Mouse (Mus musculus) neural tube, embryonic 13.5 days (tissue): ENCODE measurements around the gene Git2. TPM values are rescaled to one million over a fixed set of nuclear protein-coding genes. Genes with fewer than 3 reads are reported as not detected.
A peak's percentile ranks its signal among the peaks of the same experiment; 100 is the strongest.

Experiments
- ATAC-seq: fragments of 200-750 bp; cut with Nextera tagmentation; 2 replicates; pipeline ENCODE4 v1.8.0; 2017; ENCODE audit warnings: low read depth, mild to moderate bottlenecking, moderate TSS enrichment, moderate library complexity
- H3K27ac ChIP-seq: fragments of 300-500 bp; sonication (generic); replicated peaks from 2 replicates; pipeline ENCODE4 v1.5.1; 2015; ENCODE audit warnings: moderate library complexity, mild to moderate bottlenecking, inconsistent platforms
- H3K27me3 ChIP-seq: fragments of 300-500 bp; sonication (generic); 2 replicates; pipeline ENCODE4 v1.6.1; 2015; ENCODE audit warnings: mild to moderate bottlenecking, inconsistent platforms
- H3K36me3 ChIP-seq: fragments of 300-500 bp; sonication (generic); 2 replicates; pipeline ENCODE4 v1.6.1; 2015; ENCODE audit warnings: mild to moderate bottlenecking, inconsistent platforms
- H3K4me1 ChIP-seq: fragments of 300-500 bp; sonication (generic); replicated peaks from 2 replicates; pipeline ENCODE4 v1.6.1; 2015; ENCODE audit warnings: inconsistent platforms
- H3K4me2 ChIP-seq: fragments of 300-500 bp; sonication (generic); 2 replicates; pipeline ENCODE4 v1.6.1; 2015; ENCODE audit warnings: inconsistent platforms, mild to moderate bottlenecking, moderate library complexity
- H3K4me3 ChIP-seq: fragments of 300-500 bp; sonication (generic); 2 replicates; pipeline ENCODE4 v1.5.1; 2015; ENCODE audit warnings: mild to moderate bottlenecking, inconsistent platforms
- H3K9ac ChIP-seq: fragments of 300-500 bp; sonication (generic); 2 replicates; pipeline ENCODE4 v1.6.1; 2015; ENCODE audit warnings: moderate library complexity, mild to moderate bottlenecking, inconsistent platforms
- H3K9me3 ChIP-seq: fragments of 300-500 bp; sonication (generic); 2 replicates; pipeline ENCODE4 v1.6.1; 2016; ENCODE audit warnings: inconsistent platforms
- WGBS: fragments of 180-500 bp; shearing (Covaris S2); methylation state at CpG from one replicate; pipeline ENCODE4 v1.1.7; 2015; 5-methylcytosine and 5-hydroxymethylcytosine counted together
- polyA plus RNA-seq: library from polyadenylated mRNA; unstranded; fragments of >200 nt; fragmentation: Nextera tagmentation; extraction: Ambion mirVana; gene quantifications from 2 replicates; pipeline ENCODE4 v1.2.1, GENCODE M21; 2015

The Git2 gene
- polyA plus RNA-seq, 1 experiment from 2014 or later, result 47.5 TPM

GRCm38 (mm10) chr5:114807063-114807462 lies 31.7 kb upstream of the Git2 start:
- Histone ChIP-seq H3K36me3 (peaks cover 80% of the 10 kb centered on the region), H3K4me3 (no peak overlapping the region), H3K9me3 (no peaks in the 10 kb centered on the region), H3K4me1 (peaks cover 39% of the 10 kb centered on the region), H3K9ac (no peak overlapping the region), H3K27ac (peak overlapping the region; percentile 28; the same call in 1 of the 2 replicates), H3K27me3 (no peaks in the 10 kb centered on the region), H3K4me2 (no peak overlapping the region)
- no peak for ATAC-seq
- 51% methylated on average over 9 of the region's 9 CpGs for WGBS

DNA sequence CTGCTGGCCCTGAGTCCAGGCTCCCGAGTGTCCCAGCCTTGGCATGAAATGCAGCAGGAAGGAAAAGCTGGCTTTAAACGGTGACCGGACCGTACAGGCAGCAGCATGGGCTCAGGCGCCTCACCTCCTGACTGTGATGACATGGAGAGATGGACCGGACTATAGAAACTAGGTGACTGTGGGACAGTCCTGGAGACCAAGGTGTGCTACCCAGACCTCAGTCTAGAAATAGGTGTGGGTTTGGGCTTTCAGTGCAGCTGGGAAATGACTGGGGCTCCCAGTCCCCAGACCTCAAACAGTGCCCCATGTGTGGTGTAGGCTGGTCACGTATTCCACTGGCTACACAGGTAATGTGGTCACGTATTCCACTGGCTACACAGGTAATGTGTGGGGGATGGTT lies 31.3 kb upstream of the Git2 start:
- peak overlapping the region; percentile 56 for H3K27ac ChIP-seq
- H3K4me2 ChIP-seq, result no peak overlapping the region
- peaks cover 84% of the 10 kb centered on the region for H3K36me3 ChIP-seq
- H3K27me3 ChIP-seq, result no peaks in the 10 kb centered on the region
- no peaks in the 10 kb centered on the region for H3K9me3 ChIP-seq
- 92% methylated on average over 8 of the region's 8 CpGs for WGBS
- no peak for ATAC-seq
- H3K4me3 ChIP-seq, result no peak overlapping the region
- H3K4me1 ChIP-seq, result peaks cover 35% of the 10 kb centered on the region
- H3K9ac ChIP-seq, result no peak overlapping the region

DNA sequence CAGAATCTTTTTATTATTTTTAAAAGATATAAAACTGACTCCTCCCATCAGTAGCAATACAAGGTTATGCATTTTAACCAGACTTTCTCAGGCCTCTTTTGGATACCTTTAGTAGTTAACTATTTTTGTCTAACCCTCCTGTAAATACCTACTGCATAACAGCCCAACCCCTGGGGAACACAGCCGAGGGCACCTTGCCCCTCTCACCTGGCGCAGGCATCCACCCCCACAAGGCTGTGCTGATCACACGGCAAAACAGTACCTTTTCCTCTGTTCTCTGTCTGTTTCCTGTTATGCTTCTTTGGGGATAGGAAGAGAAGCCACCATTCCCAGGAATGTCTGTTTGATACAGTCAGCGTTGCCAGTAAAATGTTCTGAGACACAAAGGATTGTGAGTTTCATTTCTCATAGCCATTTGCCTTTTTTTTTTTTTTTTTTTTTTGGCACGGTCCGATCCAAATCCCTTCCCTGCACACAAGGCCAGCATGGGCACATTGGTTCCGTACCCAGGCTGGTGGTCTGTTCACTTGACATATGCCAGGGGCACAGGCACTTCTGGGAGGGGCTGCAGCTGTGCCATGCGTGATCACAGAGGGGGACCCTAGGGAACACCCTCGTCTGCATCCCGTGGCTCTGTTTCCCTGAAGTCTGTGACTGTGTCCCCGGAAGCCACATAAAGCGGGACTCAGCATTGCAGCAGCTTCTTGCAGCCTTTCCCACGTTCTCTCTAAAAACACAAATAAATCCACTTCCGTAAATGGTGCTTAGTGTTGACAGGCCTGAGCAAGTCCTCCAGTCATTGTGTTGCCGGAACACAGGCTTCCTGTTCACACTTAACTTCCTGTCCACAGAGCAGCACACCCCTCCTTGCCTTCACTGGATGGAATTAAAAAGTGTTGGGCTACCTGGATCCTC lies 30.4 kb upstream of the Git2 start:
- H3K27me3 ChIP-seq, result no peaks in the 10 kb centered on the region
- H3K27ac ChIP-seq, result peak overlapping the region; percentile 56; the same call in 1 of the 2 replicates
- H3K4me3 ChIP-seq, result no peak overlapping the region
- peaks cover 88% of the 10 kb centered on the region for H3K36me3 ChIP-seq
- no peak for ATAC-seq
- no peak overlapping the region for H3K4me2 ChIP-seq
- WGBS, result 58% methylated on average over 15 of the region's 15 CpGs
- peaks cover 25% of the 10 kb centered on the region for H3K4me1 ChIP-seq
- H3K9me3 ChIP-seq, result no peaks in the 10 kb centered on the region
- no peak overlapping the region for H3K9ac ChIP-seq

DNA sequence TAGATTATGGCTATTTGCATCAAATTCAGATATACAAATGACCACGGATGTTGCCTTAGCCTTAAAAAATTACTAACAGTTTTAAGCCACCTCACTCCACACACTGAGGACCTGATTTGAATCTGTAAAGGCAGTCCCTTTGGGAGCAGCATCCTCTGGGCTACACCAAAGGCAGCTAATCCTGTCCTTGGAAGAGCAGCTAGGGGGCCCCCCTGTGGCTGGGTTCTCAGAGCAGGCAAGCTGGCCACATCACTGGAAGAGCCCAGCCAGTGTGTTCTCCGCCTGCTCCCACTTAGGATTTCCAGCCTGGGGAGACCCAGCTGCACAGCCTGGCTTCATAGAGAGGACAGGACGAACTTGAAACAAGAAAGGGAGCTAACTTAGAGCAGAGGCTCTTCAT lies 29.6 kb upstream of the Git2 start:
- WGBS, result 33% methylated on average over 3 of the region's 3 CpGs
- no peak overlapping the region for H3K9ac ChIP-seq
- no peak for ATAC-seq
- H3K4me2 ChIP-seq, result no peak overlapping the region
- no peaks in the 10 kb centered on the region for H3K27me3 ChIP-seq
- H3K27ac ChIP-seq, result no peak overlapping the region
- H3K36me3 ChIP-seq, result peaks cover 91% of the 10 kb centered on the region
- no peak overlapping the region for H3K4me3 ChIP-seq
- H3K4me1 ChIP-seq, result peaks cover 25% of the 10 kb centered on the region
- H3K9me3 ChIP-seq, result no peaks in the 10 kb centered on the region

- no peaks in the 10 kb centered on the region for H3K9me3 ChIP-seq
- WGBS, result 89% methylated on average over 13 of the region's 13 CpGs
- no peak overlapping the region for H3K27ac ChIP-seq
- no peak overlapping the region for H3K4me2 ChIP-seq
- no peaks in the 10 kb centered on the region for H3K27me3 ChIP-seq
- peaks cover 93% of the 10 kb centered on the region for H3K36me3 ChIP-seq
- H3K4me3 ChIP-seq, result no peak overlapping the region
- no peak overlapping the region for H3K9ac ChIP-seq
- ATAC-seq, result no peak
- peaks cover 19% of the 10 kb centered on the region for H3K4me1 ChIP-seq
Observed at GRCm38 (mm10) chr5:114804335-114804734, 29.0 kb upstream of the Git2 start.

- Histone ChIP-seq H3K4me3 (no peak overlapping the region), H3K9me3 (no peaks in the 10 kb centered on the region), H3K4me2 (no peak overlapping the region), H3K27me3 (no peaks in the 10 kb centered on the region), H3K27ac (no peak overlapping the region), H3K36me3 (peaks cover 93% of the 10 kb centered on the region), H3K4me1 (peaks cover 15% of the 10 kb centered on the region), H3K9ac (no peak overlapping the region)
- ATAC-seq, result no peak
- 92% methylated on average over 13 of the region's 13 CpGs for WGBS
Observed at GRCm38 (mm10) chr5:114803231-114803630, 27.9 kb upstream of the Git2 start.

DNA sequence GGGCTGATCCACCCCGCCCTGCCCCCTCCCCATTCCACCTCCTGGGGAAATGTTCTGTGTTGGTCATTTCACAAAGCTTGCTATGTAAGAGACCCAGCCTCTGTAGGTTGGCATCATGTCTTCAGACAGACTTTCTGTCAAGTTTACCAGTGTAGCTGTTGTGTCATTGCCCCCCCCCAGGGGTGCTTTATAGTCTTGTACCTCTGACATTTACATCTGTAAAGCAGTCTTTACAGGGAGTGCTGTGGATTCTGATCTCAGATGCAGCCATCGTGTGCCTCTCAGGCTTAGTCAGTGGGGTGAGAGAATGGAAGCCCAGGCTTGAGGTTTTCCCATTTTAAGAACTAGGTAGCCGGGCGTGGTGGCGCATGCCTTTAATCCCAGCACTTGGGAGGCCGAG lies 26.5 kb upstream of the Git2 start:
- Histone ChIP-seq H3K9me3 (no peaks in the 10 kb centered on the region), H3K4me2 (no peak overlapping the region), H3K27me3 (no peaks in the 10 kb centered on the region), H3K4me1 (peaks cover 11% of the 10 kb centered on the region), H3K27ac (no peak overlapping the region), H3K9ac (no peak overlapping the region), H3K4me3 (no peak overlapping the region), H3K36me3 (peaks cover 92% of the 10 kb centered on the region)
- no peak for ATAC-seq
- WGBS, result 84% methylated on average over 6 of the region's 6 CpGs

DNA sequence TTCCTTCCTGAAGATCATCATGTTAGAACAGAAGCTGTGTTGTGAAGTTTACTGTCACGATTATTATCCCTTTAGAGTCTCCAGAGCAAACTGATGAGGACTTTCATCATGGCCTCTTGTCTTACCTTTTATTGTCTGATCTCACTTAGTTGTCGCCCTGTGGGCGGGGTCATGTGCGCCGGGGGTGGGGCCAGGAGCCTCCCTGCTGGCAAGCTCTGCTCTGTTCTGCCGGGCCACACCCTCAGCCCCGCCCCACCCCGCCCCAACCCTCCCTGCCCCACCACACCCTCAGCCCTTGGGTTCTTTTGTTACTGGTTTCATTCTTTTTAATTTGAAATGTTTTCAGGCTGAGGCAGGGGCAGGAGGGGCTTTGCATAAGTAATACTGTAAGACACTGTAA lies 25.7 kb upstream of the Git2 start:
- 9% methylated on average over 8 of the region's 8 CpGs for WGBS
- Histone ChIP-seq H3K36me3 (peaks cover 84% of the 10 kb centered on the region), H3K9me3 (no peaks in the 10 kb centered on the region), H3K4me3 (no peak overlapping the region), H3K4me2 (no peak overlapping the region), H3K4me1 (peaks cover 15% of the 10 kb centered on the region), H3K9ac (no peak overlapping the region), H3K27me3 (no peaks in the 10 kb centered on the region), H3K27ac (no peak overlapping the region)
- ATAC-seq, result no peak

- Histone ChIP-seq H3K4me1 (peaks cover 18% of the 10 kb centered on the region), H3K9ac (no peak overlapping the region), H3K36me3 (peaks cover 74% of the 10 kb centered on the region), H3K4me2 (no peak overlapping the region), H3K4me3 (no peak overlapping the region), H3K27ac (no peak overlapping the region), H3K9me3 (no peaks in the 10 kb centered on the region), H3K27me3 (no peaks in the 10 kb centered on the region)
- 90% methylated on average over 11 of the region's 11 CpGs for WGBS
- no peak for ATAC-seq
Observed at GRCm38 (mm10) chr5:114799848-114800247, 24.5 kb upstream of the Git2 start.

DNA sequence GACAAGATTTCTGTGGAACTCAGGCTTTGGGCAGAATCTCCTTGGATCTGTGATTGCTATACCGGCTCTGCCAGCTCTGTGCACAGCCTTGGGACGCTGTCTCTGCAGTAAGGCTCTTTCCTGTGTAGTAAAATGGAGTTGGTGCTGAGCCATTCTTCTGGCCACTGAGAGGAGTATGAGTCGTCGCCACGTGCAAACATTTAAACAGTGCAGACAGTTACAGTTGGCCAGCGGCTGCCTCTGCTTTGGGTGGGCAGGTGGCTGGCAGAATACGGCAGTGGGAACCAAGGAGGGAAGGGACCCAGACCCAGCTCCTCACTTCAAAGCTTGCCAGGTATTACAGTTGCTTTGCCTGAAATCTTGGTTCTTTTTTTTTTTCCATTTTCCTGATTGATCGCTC lies 21.9 kb upstream of the Git2 start:
- H3K9me3 ChIP-seq, result no peaks in the 10 kb centered on the region
- H3K4me3 ChIP-seq, result no peak overlapping the region
- ATAC-seq, result no peak
- H3K27ac ChIP-seq, result no peak overlapping the region; the same call in 1 of the 2 replicates
- 87% methylated on average over 8 of the region's 8 CpGs for WGBS
- no peaks in the 10 kb centered on the region for H3K27me3 ChIP-seq
- no peak overlapping the region for H3K9ac ChIP-seq
- H3K4me1 ChIP-seq, result peaks cover 22% of the 10 kb centered on the region
- H3K36me3 ChIP-seq, result peaks cover 69% of the 10 kb centered on the region
- no peak overlapping the region for H3K4me2 ChIP-seq

- Histone ChIP-seq H3K27ac (peak overlapping the region; percentile 87), H3K4me2 (peak overlapping the region; percentile 62), H3K9ac (peak overlapping the region; percentile 68), H3K4me1 (peaks cover 22% of the 10 kb centered on the region), H3K9me3 (no peaks in the 10 kb centered on the region), H3K4me3 (peak overlapping the region; percentile 36), H3K27me3 (no peaks in the 10 kb centered on the region), H3K36me3 (peaks cover 69% of the 10 kb centered on the region)
- ATAC-seq, result peak; percentile 76
- WGBS, result 3% methylated on average over 40 of the region's 40 CpGs
Observed at GRCm38 (mm10) chr5:114796299-114797012, 21.1 kb upstream of the Git2 start.

DNA sequence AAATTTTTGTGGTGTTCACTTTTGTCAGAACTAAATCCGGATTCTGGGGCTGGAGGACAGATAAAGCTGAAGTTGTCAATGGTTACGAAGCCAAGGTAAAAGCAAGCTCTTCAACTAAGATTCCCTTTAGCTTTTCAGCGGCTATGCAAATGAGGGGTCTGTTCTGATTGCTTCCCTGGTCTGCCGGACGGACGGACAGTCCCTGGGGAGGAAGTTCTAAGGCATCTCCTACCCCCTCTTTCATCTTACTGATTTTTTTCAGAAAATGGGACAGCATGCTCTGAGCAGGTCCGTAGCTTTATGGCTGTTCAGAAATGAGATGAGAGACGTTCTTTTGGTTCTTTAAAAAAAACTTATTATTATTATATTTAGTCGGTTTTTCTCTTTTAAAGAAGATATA lies 20.3 kb upstream of the Git2 start:
- no peak overlapping the region for H3K4me3 ChIP-seq
- no peaks in the 10 kb centered on the region for H3K27me3 ChIP-seq
- peaks cover 69% of the 10 kb centered on the region for H3K36me3 ChIP-seq
- no peak overlapping the region for H3K4me2 ChIP-seq
- peak overlapping the region; percentile 38; the same call in 1 of the 2 replicates for H3K9ac ChIP-seq
- 55% methylated on average over 9 of the region's 9 CpGs for whole genome bisulfite sequencing
- peak overlapping the region; percentile 49; the same call in 1 of the 2 replicates for H3K27ac ChIP-seq
- H3K9me3 ChIP-seq, result no peaks in the 10 kb centered on the region
- H3K4me1 ChIP-seq, result peaks cover 22% of the 10 kb centered on the region
- ATAC-seq, result no peak
